Mouse (Mus musculus) gastrocnemius, adult 2 months (tissue): Measurements from ENCODE around the gene Eml2. TPM values are rescaled to one million over a fixed set of nuclear protein-coding genes. Genes with fewer than 3 reads are reported as not detected.

Experiments
- DNase-seq: peaks from one replicate; pipeline ENCODE4 v3.0.0; 2022
- H3K27ac ChIP-seq: fragments of 200-600 bp; 2 replicates; pipeline ENCODE4 v1.8.1; 2022; ENCODE audit warnings: mild to moderate bottlenecking
- H3K4me3 ChIP-seq: fragments of 200-600 bp; 2 replicates; pipeline ENCODE4 v1.8.1; 2022; ENCODE audit warnings: mild to moderate bottlenecking, moderate library complexity
- CTCF ChIP-seq: fragments of 200-600 bp; IDR thresholded peaks from 2 replicates; pipeline ENCODE4 v1.8.1; 2022; ENCODE audit warnings: antibody characterized with exemption, mild to moderate bottlenecking, moderate library complexity
- intact Hi-C: fragments of 180-260 bp; cut with DNase I; formaldehyde crosslinking; loops from one replicate; pipeline ENCODE4 v1.15.1; 2025
- total RNA-seq, 2 experiments: library from RNA; stranded (reverse); gene quantifications; 2 replicates each; pipeline ENCODE4 v1.2.3; 2021

Eml2 gene
- total RNA-seq, 2 experiments from 2014 or later: 9.5 to 10.5 TPM

- peak overlapping the region; percentile 72 for H3K4me3 ChIP-seq
- peak; percentile 69 for DNase-seq
- no peak for TF ChIP-seq CTCF
- intact Hi-C loops: no loop called here
- peak overlapping the region; percentile 80 for H3K27ac ChIP-seq
These were observed 4.7 kb downstream of the Eml2 start for GRCm38 (mm10) chr7:19180862-19181429.

DNA sequence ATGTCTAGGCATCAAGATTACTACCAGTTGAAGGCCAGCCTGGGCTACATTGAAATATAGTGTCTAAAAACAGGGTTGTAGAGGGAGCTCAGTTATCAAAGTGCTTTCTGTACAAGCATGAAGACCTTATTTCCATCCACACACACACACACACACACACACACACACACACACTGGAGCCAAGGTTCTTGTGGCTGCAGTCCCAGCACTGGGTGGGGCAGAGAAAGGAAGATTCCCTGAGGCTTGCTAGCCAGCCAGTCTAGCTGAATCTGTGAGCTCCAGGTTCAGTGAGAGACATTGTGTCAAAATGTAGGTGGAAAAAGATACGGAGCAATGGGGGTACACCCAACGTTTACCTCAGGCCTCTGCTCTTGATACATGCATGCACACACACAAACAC lies 8.0 kb downstream of the Eml2 start:
- peak; percentile 48 for DNase-seq
- H3K4me3 ChIP-seq: no peak overlapping the region
- intact Hi-C loops: no loop called here
- TF ChIP-seq CTCF: no peak
- no peak overlapping the region; the same call in 1 of the 2 replicates for H3K27ac ChIP-seq

DNA sequence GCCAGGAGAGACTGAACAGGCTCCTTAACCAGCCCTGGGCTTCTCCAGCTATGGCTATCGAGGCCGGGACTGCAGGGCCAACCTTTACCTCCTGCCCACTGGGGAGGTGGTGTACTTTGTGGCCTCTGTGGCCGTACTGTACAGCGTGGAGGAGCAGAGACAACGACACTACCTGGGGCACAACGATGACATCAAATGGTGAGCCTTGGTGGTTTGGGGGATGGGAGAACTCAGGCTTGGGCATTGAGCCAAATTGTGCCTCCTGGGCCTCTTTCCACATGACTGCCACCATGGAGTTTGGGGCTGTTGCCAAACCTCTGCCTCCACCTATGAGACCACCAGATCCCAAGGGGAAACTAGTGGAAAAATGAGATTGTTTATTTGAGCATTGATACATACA lies 8.5 kb downstream of the Eml2 start:
- no peak for DNase-seq
- TF ChIP-seq CTCF: no peak
- Histone ChIP-seq H3K4me3 (no peak overlapping the region), H3K27ac (no peak overlapping the region; the same call in 1 of the 2 replicates)
- intact Hi-C loops: no loop called here

- H3K4me3 ChIP-seq: no peak overlapping the region
- intact Hi-C loops: no loop called here
- no peak for DNase-seq
- H3K27ac ChIP-seq: no peak overlapping the region
- peak; percentile 31; the same call in 1 of the 2 replicates for TF ChIP-seq CTCF
These were observed 18.5 kb downstream of the Eml2 start for GRCm38 (mm10) chr7:19194676-19195075.

DNA sequence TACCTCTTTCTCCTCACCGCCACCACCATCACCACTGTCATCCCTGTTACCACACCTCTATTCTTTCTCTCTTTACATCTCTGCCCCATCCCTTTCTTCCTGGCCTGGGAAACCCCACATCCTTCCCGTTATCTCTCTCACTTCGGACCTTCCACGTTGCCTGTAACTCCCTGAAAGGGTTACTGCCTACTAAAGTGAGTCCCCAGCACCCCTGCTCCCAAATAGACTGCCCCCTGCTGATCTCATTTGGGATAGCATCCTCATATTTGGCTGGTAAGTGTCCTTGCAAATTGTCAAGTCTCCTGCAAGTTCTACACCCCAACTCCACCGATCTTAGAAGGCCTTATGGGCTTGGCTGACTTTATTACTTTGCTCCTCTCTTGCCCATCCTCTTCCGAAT lies 20.5 kb downstream of the Eml2 start:
- intact Hi-C loops: no loop called here
- no peak overlapping the region for H3K27ac ChIP-seq
- no peak overlapping the region for H3K4me3 ChIP-seq
- DNase-seq: no peak
- TF ChIP-seq CTCF: peak; percentile 69

- Histone ChIP-seq H3K27ac (no peak overlapping the region), H3K4me3 (no peak overlapping the region)
- peak; percentile 67 for TF ChIP-seq CTCF
- intact Hi-C loops: no loop called here
- DNase-seq: no peak
These were observed 21.8 kb downstream of the Eml2 start for GRCm38 (mm10) chr7:19197985-19198384.

- TF ChIP-seq CTCF: no peak
- intact Hi-C loops: loop anchor here (5.0 kb wide), 1 partner anchor 64 kb away; no protein-coding TSS in a partner anchor
- H3K4me3 ChIP-seq: no peak overlapping the region
- no peak overlapping the region for H3K27ac ChIP-seq
- no peak for DNase-seq
These were observed 25.4 kb downstream of the Eml2 start for GRCm38 (mm10) chr7:19201660-19202059.

DNA sequence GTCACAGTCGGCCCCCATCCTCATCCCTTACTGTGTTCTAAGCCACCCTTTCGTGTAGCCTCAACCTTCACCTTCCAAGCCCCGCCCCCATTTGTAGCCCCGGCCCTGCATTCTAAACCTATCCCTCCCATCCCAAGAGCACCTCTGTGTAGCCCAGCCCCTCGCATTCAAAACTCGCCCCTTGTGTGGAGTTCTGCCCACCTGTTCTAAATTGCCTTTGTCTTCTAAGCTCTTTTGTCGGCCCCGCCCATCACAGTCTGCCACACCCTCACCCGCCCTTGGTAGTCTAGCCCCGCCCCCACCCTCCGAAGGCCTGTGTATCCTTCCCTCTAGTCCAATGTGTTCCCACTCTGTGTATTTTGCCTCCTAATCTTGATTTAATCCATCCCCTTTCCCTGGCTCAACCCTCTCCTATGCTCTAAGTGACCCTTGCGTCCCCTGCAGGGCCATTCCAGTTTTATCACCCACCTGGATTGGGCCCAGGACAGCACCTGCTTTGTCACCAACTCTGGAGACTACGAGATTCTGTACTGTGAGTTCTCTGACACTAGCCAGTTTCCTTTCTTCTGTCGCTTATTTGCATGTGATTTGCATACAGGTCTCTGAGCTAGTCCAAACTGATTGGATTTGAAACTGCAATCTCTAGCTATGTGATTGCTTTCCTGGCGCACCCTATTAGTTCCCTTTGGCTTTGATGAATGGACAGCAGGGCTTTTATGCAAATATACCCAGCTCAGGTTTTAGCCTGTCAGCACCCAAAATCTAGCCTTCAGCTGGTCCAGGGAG lies 26.0 kb downstream of the Eml2 start:
- no peak for DNase-seq
- TF ChIP-seq CTCF: no peak
- Histone ChIP-seq H3K4me3 (no peak overlapping the region), H3K27ac (no peak overlapping the region)
- intact Hi-C loops: loop anchor here (5.0 kb wide), 1 partner anchor 65 kb away; no protein-coding TSS in a partner anchor

DNA sequence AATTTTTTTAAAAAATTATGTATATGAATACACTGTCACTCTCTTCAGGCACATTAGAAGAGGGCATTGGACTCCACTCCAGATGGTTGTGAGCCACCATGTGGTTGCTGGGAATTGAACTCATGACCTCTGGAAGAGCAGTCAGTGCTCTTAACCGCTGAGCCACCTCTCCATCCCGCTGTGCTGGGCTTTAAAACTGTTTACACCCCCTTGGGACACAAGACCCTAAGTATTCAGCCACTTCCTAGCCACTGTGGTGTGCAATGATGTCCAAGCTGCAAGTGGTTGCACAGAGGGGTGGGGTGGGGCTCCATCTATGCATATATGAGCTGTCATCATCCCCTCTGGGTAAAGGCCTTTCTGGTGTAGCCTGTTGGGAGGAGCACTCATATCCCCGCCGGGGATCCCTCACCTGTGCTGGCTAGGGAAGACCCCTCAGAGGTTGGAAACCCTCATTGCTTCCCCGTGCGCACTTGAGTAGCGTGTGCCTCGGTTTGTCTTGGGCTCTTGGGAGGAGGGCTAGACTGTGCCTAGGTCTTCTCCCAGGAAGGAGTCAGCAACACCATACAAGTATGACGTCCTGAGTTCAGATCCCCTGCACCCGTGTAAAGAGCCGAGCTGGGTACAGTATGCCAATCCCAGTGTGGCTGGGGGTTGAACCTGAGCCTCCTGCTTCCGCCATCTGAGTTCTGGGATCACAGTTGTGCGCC lies 32.1 kb downstream of the Eml2 start:
- H3K4me3 ChIP-seq: no peak overlapping the region
- TF ChIP-seq CTCF: no peak
- intact Hi-C loops: loop anchor here (2.0 kb wide), 1 partner anchor 30 kb away; no protein-coding TSS in a partner anchor
- DNase-seq: no peak
- H3K27ac ChIP-seq: no peak overlapping the region

DNA sequence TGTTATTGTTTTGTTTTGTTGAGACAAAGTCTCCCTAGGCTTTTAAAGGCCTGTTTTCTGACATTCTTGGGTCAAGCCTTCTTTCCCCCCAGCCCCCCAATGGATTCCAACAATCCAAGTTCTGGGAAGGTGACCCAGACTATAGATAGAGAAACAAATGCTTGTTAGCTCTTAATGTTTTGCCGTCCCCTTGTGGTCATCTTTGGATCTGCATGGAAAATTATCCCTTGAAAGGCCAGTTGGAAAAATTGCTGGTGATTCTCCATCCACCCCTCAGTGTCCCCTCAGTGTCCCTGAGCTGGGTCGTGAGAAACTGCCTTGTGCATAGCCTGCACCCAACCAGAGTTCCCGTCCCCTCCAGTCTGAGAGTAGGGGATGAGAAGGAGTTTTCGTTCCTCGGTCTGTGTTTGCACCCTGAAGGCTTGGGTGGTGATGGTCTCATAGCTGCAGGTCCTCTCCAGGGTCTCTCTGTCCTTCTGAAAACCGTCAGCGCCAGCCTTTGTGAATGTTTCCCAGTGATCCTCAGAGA lies 32.8 kb downstream of the Eml2 start:
- TF ChIP-seq CTCF: peak; percentile 86
- intact Hi-C loops: loop anchor here (1.0 to 2.0 kb wide), 2 partner anchors 30 to 52 kb away; no protein-coding TSS in a partner anchor
- no peak for DNase-seq
- no peak overlapping the region for H3K27ac ChIP-seq
- no peak overlapping the region for H3K4me3 ChIP-seq

- no peak overlapping the region for H3K27ac ChIP-seq
- no peak overlapping the region for H3K4me3 ChIP-seq
- TF ChIP-seq CTCF: no peak
- DNase-seq: no peak
- intact Hi-C loops: loop anchor here (1.0 to 2.0 kb wide), 2 partner anchors 31 to 52 kb away; no protein-coding TSS in a partner anchor
These were observed 33.3 kb downstream of the Eml2 start for GRCm38 (mm10) chr7:19209494-19209893.

- no peak for DNase-seq
- no peak overlapping the region for H3K27ac ChIP-seq
- intact Hi-C loops: no loop called here
- H3K4me3 ChIP-seq: no peak overlapping the region
- TF ChIP-seq CTCF: peak; percentile 35
These were observed 33.8 kb downstream of the Eml2 start for GRCm38 (mm10) chr7:19210010-19210409.
